Mouse (Mus musculus) forebrain, embryonic 10.5 days (tissue): ENCODE data around the gene Mtnr1b. TPM values are rescaled to one million over a fixed set of nuclear protein-coding genes. Genes with fewer than 3 reads are reported as not detected.
A peak's percentile ranks its signal among the peaks of the same experiment; 100 is the strongest.

Experiments used
- DNase-seq: peaks from one replicate; pipeline ENCODE4 v3.0.0-alpha.2; 2017; ENCODE audit warnings: low spot score; ENCODE audit errors: extremely low spot score
- H3K27ac ChIP-seq: fragments of 300-500 bp; sonication (generic); 2 replicates; pipeline ENCODE4 v1.5.1; 2016; ENCODE audit warnings: mild to moderate bottlenecking
- H3K27me3 ChIP-seq: fragments of 300-500 bp; sonication (generic); 2 replicates; pipeline ENCODE4 v1.6.1; 2016; ENCODE audit warnings: mild to moderate bottlenecking; ENCODE audit not compliant: poor library complexity, severe bottlenecking
- H3K36me3 ChIP-seq: fragments of 300-500 bp; sonication (generic); replicated peaks from 2 replicates; pipeline ENCODE4 v1.6.1; 2016; ENCODE audit warnings: mild to moderate bottlenecking, moderate library complexity
- H3K4me1 ChIP-seq: fragments of 300-500 bp; sonication (generic); 2 replicates; pipeline ENCODE4 v1.6.1; 2016
- H3K4me3 ChIP-seq: fragments of 300-500 bp; sonication (generic); 2 replicates; pipeline ENCODE4 v1.5.1; 2016; ENCODE audit warnings: mild to moderate bottlenecking, moderate library complexity
- H3K9me3 ChIP-seq: fragments of 300-500 bp; sonication (generic); 2 replicates; pipeline ENCODE4 v1.6.1; 2016; ENCODE audit warnings: mild to moderate bottlenecking, moderate library complexity
- WGBS: fragments of 180-500 bp; shearing (Covaris S2); methylation state at CpG from one replicate; pipeline ENCODE4 v1.1.7; 2016; 5-methylcytosine and 5-hydroxymethylcytosine counted together
- polyA plus RNA-seq: library from polyadenylated mRNA; unstranded; fragments of >200 nt; fragmentation: Nextera tagmentation; extraction: Ambion mirVana; gene quantifications from 2 replicates; pipeline ENCODE4 v1.2.1, GENCODE M21; 2016

Mtnr1b gene
- polyA plus RNA-seq, result not detected in 2 replicates

DNA sequence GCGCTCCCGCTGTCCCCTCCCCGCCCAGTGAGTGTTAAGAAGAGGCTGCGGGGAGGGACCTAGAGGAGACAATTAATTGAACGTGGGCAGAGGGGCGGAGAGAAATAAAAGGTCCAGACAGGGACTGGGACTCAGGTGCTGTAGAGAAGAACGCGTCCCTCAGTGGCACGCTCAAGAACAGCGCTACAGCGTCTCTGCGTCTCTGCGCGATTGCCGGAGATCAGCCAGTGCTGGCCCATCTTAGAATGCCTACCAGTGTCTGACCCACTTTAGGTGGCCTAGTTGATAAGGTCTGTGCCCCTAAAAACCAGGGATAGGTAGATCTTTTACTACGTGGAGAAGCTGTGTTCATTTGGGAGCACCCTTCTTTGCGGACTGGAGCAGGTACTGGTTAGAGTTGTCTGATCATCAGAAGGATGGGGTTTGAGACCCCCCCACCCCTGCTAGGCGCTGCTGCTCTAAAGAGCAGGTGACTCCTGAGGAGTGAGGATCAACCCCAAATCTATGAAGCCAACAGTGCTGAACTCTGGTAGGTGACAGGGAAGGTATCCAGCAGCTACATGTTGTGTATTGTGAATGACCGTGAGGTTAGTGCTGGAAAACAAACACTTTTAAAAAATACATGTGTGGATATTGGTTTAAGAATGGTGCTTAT is at the start of gene Mtnr1b:
Mtnr1b (minus strand) TSS at position 51 of the 655 bp plus-strand sequence.
- H3K4me3 ChIP-seq, result no peak within 1 kb of the TSS
- no peaks in the 10 kb centered on the region for H3K4me1 ChIP-seq
- H3K36me3 ChIP-seq, result no peaks in the 10 kb centered on the region
- no peak for DNase-seq
- 55% methylated on average over 19 of the region's 19 CpGs for WGBS
- H3K27me3 ChIP-seq, result peaks cover 22% of the 10 kb centered on the region
- H3K27ac ChIP-seq, result no peak within 1 kb of the TSS
- H3K9me3 ChIP-seq, result no peaks in the 10 kb centered on the region

DNA sequence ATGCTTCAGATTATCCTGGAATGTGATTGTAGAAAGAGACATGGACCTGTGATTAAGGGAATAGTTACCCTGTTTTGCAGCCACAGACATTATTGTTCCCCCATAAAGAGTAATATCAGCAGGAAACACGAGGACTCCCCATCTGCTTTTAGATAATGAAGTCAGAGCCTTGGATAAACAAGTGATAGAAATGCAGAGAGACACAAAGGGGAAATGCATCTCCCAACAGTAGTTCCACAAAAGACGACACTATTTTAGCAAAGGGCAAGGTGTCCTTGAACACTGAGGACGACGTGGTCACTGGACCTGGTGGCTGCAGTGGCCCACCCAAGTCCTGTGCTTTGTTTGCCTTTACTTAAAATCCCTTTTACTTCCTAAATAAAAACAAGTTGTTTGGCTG is 45.9 kb upstream of the Mtnr1b start:
- no peak overlapping the region for H3K4me3 ChIP-seq
- 91% methylated on average over 4 of the region's 4 CpGs for WGBS
- H3K9me3 ChIP-seq, result no peaks in the 10 kb centered on the region
- no peaks in the 10 kb centered on the region for H3K4me1 ChIP-seq
- no peak for DNase-seq
- no peaks in the 10 kb centered on the region for H3K27me3 ChIP-seq
- H3K27ac ChIP-seq, result no peak overlapping the region
- H3K36me3 ChIP-seq, result peaks cover 8% of the 10 kb centered on the region; the same call in 1 of the 2 replicates

DNA sequence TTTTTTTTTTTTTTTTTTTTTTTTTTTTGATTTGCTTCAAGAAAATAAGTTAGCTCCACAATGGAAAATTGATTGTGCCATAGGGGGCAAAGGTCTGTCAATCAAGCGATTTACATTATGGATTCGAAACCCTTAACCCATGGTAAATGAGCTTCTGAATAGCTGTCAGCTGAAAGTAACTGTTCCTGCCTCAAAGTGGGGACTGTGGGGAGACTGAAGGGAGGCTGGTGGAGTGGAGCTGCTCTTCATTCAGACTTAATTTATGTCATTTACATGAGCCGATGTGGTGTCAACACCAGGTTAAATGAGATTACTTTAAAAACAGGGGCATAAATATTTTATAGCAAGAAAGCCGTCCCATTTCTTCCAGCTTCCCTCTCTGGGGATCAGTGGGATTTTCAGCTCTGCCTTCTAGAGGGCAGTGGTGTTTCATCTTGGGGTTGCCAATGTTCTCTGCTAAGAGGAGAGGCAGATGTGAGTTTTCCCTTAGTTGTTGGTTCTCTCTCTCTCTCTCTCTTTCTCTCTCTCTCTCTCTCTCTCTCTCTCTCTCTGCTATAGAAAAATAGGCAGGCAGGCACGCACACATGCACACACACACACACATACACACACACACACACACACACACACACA is 45.1 kb upstream of the Mtnr1b start:
- no peaks in the 10 kb centered on the region for H3K27me3 ChIP-seq
- no peak overlapping the region for H3K27ac ChIP-seq
- H3K4me1 ChIP-seq, result no peaks in the 10 kb centered on the region
- WGBS, result 70% methylated on average over 5 of the region's 5 CpGs
- DNase-seq, result no peak
- no peak overlapping the region for H3K4me3 ChIP-seq
- H3K36me3 ChIP-seq, result peaks cover 14% of the 10 kb centered on the region
- H3K9me3 ChIP-seq, result no peaks in the 10 kb centered on the region

DNA sequence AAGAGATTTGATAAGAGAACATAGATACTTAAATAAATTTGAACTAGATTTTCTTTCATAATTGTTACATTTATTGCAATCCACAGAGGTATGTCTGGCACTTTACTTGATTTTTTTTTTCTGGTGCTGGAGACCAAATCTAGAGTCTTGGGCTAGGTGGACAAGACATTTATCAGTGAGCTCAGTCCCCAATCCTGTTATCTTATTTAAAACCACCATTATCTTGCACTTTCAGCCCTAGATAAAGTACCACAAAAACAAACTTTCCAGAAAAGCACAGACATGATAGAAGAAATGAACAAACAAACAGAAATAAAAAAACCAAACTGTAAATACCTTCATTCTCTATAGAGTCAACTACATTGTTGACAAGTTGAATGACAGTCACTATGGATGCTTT is 42.2 kb upstream of the Mtnr1b start:
- peaks cover 14% of the 10 kb centered on the region for H3K36me3 ChIP-seq
- H3K4me1 ChIP-seq, result no peaks in the 10 kb centered on the region
- no peaks in the 10 kb centered on the region for H3K27me3 ChIP-seq
- no peak overlapping the region for H3K27ac ChIP-seq
- H3K9me3 ChIP-seq, result no peaks in the 10 kb centered on the region
- no peak for DNase-seq
- H3K4me3 ChIP-seq, result no peak overlapping the region

DNA sequence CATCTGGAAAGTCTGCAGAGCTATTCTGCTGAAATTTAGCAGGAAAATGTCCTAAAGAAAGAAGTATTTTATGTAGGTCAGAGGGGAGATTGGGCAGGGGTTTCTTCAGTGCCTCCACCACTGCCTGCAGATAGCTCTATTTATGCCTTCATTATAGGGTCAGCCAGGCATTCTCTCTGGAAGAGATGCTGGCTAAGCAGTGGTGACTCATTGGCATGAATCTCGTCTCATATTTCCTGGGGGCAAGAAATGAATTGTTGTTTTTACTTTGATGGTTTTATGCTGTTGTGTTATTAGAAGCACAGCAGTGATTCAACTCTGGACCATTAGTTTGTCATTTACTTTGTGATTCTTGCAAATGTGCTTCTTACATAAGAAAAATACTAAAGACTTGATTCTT is 38.4 kb upstream of the Mtnr1b start:
- H3K27me3 ChIP-seq, result no peaks in the 10 kb centered on the region

DNA sequence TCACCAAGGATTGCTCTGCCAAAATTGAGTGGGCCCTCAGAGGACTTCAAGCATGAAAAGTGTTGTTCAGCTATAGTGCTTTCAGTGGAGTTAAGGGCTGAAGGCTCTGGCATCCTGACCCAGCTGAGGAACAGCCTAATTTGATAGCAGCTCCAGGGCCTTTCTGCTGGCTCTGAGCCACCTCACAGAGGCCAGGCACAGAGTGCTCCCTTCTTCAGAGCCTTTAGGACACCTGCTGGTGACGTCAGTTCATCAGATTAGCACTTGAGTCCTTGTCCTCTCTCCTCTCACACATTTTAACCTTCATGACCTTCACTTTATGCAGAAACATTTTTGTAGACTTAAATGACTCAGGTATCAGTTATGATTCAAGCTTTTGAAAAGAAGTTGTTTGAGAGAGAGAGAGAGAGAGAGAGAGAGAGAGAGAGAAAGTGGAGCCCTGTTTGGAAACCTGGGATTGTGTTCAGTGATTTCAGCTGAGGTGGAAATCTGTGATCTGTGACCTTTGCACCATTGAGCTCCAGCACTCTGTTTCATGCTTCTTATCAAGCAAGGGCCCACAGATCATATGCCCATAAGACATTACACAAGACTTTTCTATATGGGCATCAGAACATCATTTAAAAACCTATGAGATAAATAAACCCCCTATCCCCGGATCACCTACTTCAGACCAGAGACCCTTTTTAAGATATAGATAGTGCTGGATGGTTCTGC is 35.2 kb upstream of the Mtnr1b start:
- H3K36me3 ChIP-seq, result no peaks in the 10 kb centered on the region
- H3K27me3 ChIP-seq, result no peaks in the 10 kb centered on the region
- no peak overlapping the region for H3K4me3 ChIP-seq
- no peak for DNase-seq
- no peaks in the 10 kb centered on the region for H3K4me1 ChIP-seq
- H3K27ac ChIP-seq, result no peak overlapping the region
- 74% methylated on average over 2 of the region's 2 CpGs for WGBS
- H3K9me3 ChIP-seq, result no peaks in the 10 kb centered on the region

More for the DNA sequence above, 38.4 kb upstream of the Mtnr1b start:
- no peaks in the 10 kb centered on the region for H3K4me1 ChIP-seq
- no peaks in the 10 kb centered on the region for H3K9me3 ChIP-seq
- no peak for DNase-seq
- no peak overlapping the region for H3K27ac ChIP-seq
- H3K4me3 ChIP-seq, result no peak overlapping the region
- H3K36me3 ChIP-seq, result peaks cover 12% of the 10 kb centered on the region
- WGBS, result 60% methylated on average over 1 of the region's 1 CpGs

DNA sequence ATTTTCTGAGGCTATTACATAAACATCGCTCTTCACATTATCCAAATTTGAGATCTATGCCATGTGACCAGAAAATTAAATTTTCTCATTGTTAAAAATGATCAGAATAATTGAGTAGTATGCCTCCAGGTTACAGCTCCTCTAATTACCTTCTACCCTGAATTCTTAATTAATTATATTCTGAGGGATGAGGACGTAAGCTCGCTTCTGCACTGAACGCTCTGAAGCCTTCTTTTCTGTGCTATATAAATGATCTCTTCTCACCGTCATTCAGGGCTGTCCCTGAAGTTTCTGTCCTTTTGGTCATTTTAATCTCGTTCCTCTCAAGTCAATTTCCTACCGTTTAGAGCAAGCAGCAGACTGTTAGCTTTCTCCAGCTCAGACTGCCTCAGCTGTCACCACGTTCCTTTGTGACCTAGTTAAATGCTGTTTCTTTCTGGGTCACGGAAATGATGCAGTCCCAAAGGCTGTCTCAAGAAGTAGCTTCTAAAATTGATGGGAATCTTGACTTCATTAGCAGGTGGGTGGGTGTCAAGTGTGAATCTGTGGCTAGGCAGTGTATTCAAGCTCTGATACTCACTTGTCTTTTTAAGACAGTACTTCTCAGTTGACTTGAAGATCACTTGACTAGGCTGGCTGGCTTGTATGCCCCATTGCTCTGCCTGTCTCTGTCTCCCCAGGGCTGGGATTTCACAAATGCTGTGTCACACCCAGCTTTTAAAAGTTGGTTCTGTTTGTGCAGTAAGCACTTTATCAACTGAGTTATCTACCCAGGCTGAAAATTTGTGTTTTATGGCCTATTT is 29.8 kb upstream of the Mtnr1b start:
- H3K27ac ChIP-seq, result no peak overlapping the region
- DNase-seq, result no peak
- no peaks in the 10 kb centered on the region for H3K4me1 ChIP-seq
- WGBS, result 74% methylated on average over 9 of the region's 9 CpGs
- no peaks in the 10 kb centered on the region for H3K9me3 ChIP-seq
- H3K36me3 ChIP-seq, result no peaks in the 10 kb centered on the region
- H3K27me3 ChIP-seq, result no peaks in the 10 kb centered on the region
- H3K4me3 ChIP-seq, result no peak overlapping the region

DNA sequence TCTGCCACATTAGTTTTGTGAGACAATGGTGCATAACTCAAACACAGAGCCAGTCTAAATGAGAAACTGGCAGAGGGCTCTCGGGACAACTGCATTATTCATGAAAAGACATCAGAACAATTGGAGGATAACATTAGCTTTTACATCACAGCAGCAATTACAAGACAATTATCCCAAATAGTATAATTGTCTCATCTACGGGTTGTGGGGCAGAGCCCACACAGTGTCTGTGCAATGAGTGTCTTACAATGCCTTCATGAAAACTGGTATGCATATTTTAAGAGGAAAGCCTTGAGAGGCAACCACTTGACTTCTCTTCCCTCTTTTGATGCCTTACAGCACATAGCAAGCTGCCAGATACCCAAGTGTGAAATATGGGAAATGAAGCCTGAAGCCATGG is 23.8 kb upstream of the Mtnr1b start:
- no peaks in the 10 kb centered on the region for H3K4me1 ChIP-seq
- 77% methylated on average over 2 of the region's 2 CpGs for WGBS
- DNase-seq, result no peak
- no peak overlapping the region for H3K4me3 ChIP-seq
- H3K9me3 ChIP-seq, result no peaks in the 10 kb centered on the region
- H3K27ac ChIP-seq, result no peak overlapping the region
- H3K36me3 ChIP-seq, result no peaks in the 10 kb centered on the region
- H3K27me3 ChIP-seq, result no peaks in the 10 kb centered on the region

DNA sequence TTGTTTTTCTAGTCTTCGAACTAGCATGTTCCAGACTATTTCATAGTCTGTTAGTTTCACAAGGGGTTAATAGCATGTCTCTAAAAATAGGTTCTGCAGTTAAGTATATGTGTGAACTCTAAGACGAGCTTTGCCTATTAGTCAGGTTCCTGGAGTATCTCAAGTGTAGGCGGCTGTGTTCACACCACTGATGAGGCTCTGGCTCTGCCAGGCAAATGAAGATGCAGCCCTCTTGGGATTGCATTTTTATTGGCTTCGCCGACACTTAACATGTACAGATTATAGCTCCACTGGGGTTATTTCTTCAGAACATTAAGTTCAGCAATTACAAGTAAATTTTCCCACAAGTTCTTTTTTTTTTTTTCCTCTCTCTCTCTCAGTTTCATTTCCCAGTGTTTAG is 12.4 kb upstream of the Mtnr1b start:
- no peak overlapping the region for H3K4me3 ChIP-seq
- no peaks in the 10 kb centered on the region for H3K9me3 ChIP-seq
- 92% methylated on average over 5 of the region's 5 CpGs for WGBS

DNA sequence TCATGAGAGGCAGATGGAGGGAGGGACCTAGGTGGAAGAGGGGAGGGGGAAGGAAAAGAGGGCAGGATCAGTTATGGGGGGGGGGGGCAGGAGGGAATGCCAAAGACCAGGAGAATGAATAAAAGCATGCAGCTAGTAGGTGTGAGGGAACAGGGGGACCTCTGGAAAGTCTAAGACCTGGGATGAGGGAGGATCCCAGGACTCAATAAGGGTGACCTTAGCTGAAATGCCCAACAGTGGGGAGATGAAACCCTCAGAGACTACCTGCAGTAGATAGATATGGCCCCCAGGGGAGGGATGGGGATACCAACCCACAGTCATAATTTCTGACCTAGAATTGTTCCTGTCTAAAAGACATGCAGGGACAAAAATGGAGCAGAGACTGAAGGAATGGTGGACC is 6.4 kb upstream of the Mtnr1b start:
- H3K9me3 ChIP-seq, result no peaks in the 10 kb centered on the region
- no peak overlapping the region for H3K27ac ChIP-seq
- H3K27me3 ChIP-seq, result no peaks in the 10 kb centered on the region
- no peak for DNase-seq
- H3K4me1 ChIP-seq, result no peaks in the 10 kb centered on the region
- H3K36me3 ChIP-seq, result no peaks in the 10 kb centered on the region
- H3K4me3 ChIP-seq, result no peak overlapping the region

More for the DNA sequence above, 12.4 kb upstream of the Mtnr1b start:
- no peaks in the 10 kb centered on the region for H3K27me3 ChIP-seq
- no peaks in the 10 kb centered on the region for H3K36me3 ChIP-seq
- H3K27ac ChIP-seq, result no peak overlapping the region
- no peak for DNase-seq
- no peaks in the 10 kb centered on the region for H3K4me1 ChIP-seq

DNA sequence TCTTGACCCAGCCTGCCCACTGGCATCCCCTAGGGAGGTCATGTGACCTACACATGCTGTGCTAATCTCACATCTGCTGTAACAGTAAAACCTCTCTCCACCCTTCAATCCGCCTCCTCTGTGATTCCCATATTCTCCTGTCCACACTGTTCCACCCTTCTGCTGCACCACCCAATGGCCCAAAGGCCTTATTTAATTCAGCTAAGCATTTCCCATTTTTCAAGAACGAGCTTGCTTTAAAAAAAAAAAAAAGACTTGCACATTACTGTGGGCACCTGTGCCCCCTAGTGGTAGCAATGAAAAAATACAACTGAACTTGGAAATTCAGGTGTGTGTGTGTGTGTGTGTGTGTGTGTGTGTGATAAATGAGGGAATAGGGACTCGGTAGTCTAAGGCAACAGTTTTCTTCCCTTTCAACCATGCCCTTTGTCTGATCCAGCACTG is 5.8 kb upstream of the Mtnr1b start:
- 27% methylated on average over 3 of the region's 3 CpGs for WGBS
- H3K4me1 ChIP-seq, result no peaks in the 10 kb centered on the region
- peak; percentile 25 for DNase-seq
- H3K9me3 ChIP-seq, result no peaks in the 10 kb centered on the region
- H3K4me3 ChIP-seq, result no peak overlapping the region
- H3K27me3 ChIP-seq, result peaks cover 3% of the 10 kb centered on the region; the same call in 1 of the 2 replicates
- H3K36me3 ChIP-seq, result no peaks in the 10 kb centered on the region
- H3K27ac ChIP-seq, result no peak overlapping the region

DNA sequence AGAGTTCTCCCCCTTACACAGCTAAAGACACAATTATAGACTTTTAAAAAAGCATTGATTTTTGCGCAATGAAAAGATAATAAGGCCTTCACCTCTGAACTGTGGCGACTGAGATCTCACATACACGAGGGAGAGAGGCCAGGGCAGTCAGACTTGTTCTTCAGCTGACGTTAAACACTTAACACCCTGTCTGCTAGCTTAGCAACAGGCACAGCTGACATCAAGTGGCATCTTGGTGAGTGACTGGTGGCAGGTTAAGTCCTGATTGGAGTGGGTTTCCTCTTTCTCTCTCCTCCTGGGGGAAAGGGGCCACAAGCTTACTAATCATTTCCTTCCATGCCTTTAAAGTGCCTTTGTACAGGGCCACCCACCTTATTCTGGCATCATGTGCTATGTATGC is 4.3 kb downstream of the Mtnr1b start:
- WGBS, result 79% methylated on average over 4 of the region's 4 CpGs
- Histone ChIP-seq H3K27me3 (peaks cover 17% of the 10 kb centered on the region), H3K9me3 (no peaks in the 10 kb centered on the region), H3K36me3 (no peaks in the 10 kb centered on the region), H3K27ac (no peak overlapping the region), H3K4me3 (no peak overlapping the region), H3K4me1 (peaks cover 5% of the 10 kb centered on the region; the same call in 1 of the 2 replicates)
- DNase-seq, result no peak
